Mouse (Mus musculus): Measurements from ENCODE around the gene Hspbp1.

The Hspbp1 gene

DNA sequence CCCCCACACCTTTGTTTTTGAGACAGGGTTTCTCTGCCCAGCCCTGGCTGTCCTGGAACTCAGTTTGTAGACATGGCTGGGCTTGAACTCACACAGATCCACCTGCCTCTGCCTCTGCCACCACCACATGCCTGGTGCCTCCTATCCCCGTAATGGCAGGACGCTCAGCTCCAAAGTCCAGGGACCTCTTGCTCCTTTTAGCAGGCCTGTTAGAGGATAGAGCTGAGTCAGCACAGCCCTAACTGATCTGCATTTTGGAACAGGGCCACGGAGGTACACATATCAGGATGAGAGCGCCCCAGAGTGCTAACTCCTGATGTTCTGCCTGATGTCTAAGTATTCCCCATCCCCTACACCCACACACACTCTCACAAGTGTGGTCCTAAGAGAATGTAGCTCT, 53.8 kb downstream of the Hspbp1 start, which contains the start of gene Tmem86b:
Tmem86b (minus strand) TSS at position 392 of the 400 bp plus-strand sequence.
- DNase-seq (ENCODE audit: low spot score in 2 of 2): no peak

DNA sequence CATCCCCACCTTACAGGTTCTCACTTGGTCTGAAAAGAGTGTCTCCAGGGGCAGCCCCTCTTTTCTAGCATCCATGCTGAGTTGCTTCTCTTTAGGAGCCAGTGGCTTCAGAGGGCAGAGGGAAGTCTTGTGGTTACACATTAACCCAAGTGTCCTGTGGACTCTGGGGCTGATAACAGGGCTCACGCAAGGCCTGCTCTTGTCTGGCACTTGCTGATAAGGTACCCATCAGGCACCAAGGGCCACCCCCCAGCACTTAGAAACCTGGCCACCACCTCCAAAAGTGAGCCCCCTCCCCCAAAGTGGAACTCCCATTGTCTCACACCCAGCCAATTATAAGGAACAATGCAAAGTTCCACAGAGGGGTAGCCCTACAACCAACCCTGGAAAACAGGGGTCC, 54.7 kb downstream of the Hspbp1 start:
- no peak for DNase-seq (ENCODE audit: low spot score in 2 of 2)

DNA sequence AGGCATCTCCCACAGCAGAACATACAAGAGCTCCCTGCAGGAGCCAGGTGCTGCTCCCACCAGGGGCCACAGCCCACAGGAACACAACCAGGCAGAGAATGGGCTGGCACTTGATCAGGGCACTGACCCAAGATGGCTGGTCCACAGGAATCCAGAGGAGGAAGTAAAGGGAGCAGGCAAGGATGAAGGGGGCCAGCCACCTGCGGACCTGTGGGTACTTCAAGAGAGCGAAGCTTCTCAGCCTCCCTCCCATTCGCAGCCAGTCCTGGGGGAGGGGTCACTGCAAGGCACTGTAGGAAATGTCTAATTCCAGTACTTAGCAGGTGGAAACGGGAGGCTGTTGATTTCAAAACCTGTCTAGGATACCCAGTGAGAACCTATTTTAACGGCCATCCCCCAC, 55.3 kb downstream of the Hspbp1 start:
- no peak for DNase-seq (ENCODE audit: low spot score in 2 of 2)

DNA sequence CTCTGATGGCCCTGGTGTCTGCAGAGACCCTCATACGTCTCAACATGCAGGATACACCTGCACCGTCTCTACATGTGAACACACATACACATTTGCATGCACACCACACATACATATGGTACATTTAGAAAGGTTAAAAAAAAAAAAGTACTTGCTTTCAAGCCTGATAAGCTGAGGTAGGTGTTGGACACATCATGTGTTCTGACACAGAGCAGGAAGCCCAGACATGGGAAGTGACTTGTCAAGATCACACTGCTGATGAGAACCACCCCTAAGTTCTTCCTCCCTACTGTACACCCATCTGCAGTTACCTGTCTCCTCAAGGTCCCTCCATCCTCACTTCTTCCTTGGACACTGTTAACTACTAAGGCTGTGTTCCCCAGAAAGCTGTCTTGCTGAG, 58.9 kb downstream of the Hspbp1 start:
- DNase-seq (ENCODE audit: low spot score in 2 of 2): no peak

DNA sequence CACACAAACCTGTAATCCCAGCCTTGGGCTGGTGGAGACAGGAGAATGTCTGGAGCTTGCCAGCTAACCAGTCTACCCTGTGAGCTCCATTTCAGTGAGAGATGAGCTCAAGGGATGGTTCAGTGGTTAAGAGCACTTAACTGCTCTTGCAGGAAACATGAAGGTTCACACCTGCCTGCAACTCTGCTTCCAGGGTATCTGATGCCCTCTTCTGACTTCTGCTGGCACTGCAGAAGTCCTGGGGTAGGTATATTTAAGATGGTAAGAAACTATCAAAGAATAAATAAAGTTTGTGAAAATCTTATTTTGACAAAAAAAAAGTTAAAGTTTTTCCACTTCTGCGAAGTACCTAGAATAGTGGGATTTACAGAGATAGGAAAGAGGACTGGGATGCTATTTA, 60.5 kb downstream of the Hspbp1 start:
- no peak for DNase-seq (ENCODE audit: low spot score in 2 of 2)

DNA sequence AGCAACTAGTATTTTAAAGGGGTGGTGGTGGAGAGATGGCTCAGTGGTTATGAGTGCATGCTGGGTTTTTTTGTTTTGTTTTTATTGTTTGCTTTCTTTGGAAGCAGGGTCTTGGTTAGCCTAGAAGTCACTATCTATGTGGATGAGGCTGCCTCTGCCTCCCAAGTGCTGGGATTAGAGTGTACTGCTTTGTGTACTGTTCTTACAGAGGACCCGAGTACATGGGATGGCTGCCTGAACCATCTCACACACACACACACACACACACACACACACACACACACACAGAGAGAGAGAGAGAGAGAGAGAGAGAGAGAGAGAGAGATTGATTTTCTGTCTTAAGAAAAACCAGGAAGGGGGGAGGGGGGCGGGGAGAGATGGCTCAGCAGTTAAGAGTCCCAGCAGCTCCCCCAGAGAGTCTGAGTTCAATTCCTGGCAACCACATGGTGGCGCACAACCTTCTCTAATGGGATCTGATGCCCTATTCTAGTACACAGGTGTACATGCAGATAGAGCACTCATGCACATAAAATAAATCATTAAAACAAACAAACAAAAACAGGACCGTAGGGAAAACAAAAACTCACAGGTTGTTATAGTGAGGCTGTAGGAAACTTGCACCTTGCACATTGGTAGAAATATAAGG, 61.2 kb downstream of the Hspbp1 start:
- peak; percentile 49 to 53 for DNase-seq (ENCODE audit: low spot score in 2 of 2)

DNA sequence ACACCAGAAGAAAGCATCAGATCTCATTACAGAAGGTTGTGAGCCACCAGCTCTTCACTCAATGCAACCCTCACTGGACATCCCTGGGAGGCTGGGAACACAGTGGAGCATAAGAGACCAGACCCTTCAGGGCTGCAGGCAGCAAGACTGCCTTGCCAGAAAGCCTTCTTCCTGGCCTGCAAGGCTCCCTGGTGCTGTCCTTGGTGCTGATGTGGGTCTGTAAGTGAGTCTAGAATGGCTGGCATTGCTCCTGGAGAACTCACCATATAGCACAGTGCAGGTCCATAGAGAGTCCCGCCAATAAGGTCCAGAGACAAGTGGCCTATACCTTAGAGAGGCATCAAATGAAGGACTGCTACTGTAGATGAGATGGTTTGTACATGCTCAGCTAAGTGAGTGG, 64.9 kb downstream of the Hspbp1 start:
- no peak for DNase-seq (ENCODE audit: low spot score in 2 of 2)

DNA sequence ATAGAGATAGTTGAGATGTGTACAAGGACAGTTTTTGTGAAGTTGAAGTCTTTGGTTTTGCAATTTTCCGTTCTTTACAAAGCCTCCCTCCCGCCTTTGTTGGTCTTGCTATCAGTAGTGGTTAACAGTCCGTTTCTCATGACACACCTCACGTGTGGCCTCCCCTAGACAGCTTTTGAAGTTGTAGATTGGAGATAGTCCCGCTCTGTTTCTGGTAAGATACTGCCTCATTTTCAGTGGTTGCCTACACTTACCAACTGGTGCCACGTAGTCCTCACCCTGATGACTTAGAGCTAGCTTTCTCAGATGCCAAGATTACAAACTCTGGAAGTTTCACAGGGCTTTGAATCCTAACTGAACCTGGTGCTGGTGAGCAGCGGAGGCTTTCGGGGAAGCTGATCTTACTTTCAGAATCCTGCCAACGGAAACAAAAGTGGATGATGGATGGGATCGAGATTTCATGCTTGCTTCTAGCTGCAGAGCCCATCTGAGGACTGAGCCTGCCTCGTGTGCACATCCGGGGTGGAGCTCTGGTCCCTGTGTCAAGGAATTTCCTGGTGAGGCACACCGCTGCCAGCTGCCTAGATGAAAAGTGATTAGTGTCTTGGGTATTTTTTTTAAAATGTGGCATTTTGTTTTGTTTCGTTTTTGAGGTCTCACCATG, 71.0 kb downstream of the Hspbp1 start:
- DNase-seq (ENCODE audit: low spot score in 2 of 2): no peak

DNA sequence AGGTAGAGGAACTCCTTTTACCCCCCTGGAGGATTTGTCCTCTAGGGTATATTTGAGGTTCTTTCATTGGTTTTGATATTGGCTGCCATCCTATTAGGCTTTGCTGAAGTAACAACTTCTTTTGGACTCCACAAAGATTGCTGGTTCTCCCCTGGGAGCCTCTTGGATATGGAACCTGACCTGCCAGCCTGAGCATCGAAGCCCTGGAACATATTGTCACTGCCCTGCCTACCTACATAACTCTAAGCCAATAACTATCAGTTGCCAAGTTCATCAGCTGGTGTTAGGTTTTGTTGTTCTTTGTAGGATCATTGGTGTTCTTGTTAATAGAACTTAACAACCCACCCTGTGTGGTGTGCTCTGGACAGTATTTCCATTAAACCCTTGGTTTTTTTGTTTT, 71.9 kb downstream of the Hspbp1 start:
- DNase-seq (ENCODE audit: low spot score in 2 of 2): no peak

DNA sequence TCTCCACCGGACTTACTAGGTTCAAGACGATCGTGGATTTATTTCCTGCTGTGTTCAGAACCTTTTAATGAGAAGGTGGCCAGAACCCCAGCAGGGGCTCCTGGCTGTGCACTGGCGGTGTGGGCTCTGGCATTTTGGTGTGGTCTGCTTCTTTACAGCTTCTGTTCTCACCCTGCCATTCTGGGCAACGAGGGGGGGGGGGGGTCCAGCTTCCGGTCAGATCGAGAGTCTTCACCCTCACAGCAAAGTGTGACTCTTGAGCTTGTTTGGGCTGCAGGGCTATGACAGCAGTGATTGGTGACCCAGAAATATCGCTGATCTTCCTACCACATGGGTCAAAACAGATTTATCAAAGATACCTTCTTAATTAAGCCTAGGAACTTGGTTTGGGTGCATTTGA, 72.5 kb downstream of the Hspbp1 start:
- DNase-seq (ENCODE audit: low spot score in 2 of 2): no peak

DNA sequence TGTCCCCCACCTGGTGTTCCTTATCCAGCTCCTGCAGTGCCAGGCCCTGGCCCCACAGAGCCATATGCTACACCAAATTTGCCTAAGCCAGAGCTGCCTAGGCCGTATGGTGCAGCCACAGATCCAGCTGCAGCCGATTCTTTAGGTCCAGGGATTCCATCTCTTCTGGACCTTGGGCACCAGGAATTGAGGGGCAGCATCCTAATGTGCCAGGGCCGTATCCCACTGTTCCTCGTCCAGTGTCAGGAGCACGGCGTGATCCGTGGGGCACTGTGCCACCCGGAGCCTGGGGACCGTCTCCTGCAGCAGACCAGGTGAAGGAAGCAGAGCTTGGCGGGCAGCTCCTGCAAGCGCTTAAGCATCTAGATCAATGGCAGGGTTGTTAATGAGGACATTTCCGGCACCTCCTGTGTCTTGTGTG, 72.9 kb downstream of the Hspbp1 start:
- DNase-seq (ENCODE audit: low spot score in 2 of 2): no peak

DNA sequence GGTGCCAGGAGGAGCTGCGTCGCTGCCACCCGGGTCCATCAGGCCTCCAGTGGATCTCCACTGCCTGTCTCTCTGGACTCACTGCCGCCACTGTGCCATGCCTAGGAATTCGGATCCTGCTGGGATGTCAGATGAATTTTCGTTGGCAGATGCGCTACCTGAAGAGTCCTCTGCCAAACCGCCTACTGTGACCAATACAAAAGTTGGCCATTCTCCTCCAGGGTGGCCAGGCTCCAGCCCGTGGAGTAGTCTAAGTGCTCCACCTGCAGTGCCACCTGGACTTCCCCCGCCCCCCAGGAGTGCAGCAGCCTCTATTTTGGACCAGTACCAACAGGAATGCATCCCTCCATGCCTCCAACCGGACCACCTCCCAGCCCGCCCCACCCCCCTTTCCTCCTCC, 73.4 kb downstream of the Hspbp1 start:
- no peak for DNase-seq (ENCODE audit: low spot score in 2 of 2)

Data from right cerebral cortex, adult 2 months (tissue).